Mouse (Mus musculus) thymus, postnatal 36 days (tissue): ENCODE results near the gene R3hdm4.

ENCODE experiments used
- DNase-seq, 2 experiments: peaks; one replicate each; pipeline ENCODE4 v3.0.0; 2022; ENCODE audit warnings: mixed read lengths in 2 of 2

Gene R3hdm4

GRCm38 (mm10) chr10:79940749-79941148, 19.7 kb upstream of the R3hdm4 start:
- DNase-seq: no peak

GRCm38 (mm10) chr10:79937775-79938526, 16.9 kb upstream of the R3hdm4 start:
- no peak for DNase-seq

GRCm38 (mm10) chr10:79936911-79937441, 16.0 kb upstream of the R3hdm4 start:
- DNase-seq: peak; percentile 62 to 71

- no peak for DNase-seq
Observed at GRCm38 (mm10) chr10:79936284-79936910, 15.4 kb upstream of the R3hdm4 start.

- no peak for DNase-seq
Observed at GRCm38 (mm10) chr10:79934794-79935569, 14.0 kb upstream of the R3hdm4 start.

GRCm38 (mm10) chr10:79934272-79934721, 13.3 kb upstream of the R3hdm4 start:
- DNase-seq: no peak

- DNase-seq: no peak
Observed at GRCm38 (mm10) chr10:79933861-79934260, 12.9 kb upstream of the R3hdm4 start.

- DNase-seq: no peak
Observed at GRCm38 (mm10) chr10:79933145-79933679, 12.2 kb upstream of the R3hdm4 start.

- no peak for DNase-seq
Observed at GRCm38 (mm10) chr10:79932736-79933135, 11.7 kb upstream of the R3hdm4 start.

- no peak for DNase-seq
Observed at GRCm38 (mm10) chr10:79931797-79932196, 10.8 kb upstream of the R3hdm4 start.

GRCm38 (mm10) chr10:79930826-79931186, 9.8 kb upstream of the R3hdm4 start:
- no peak for DNase-seq

- no peak for DNase-seq
Observed at GRCm38 (mm10) chr10:79929967-79930825, 9.2 kb upstream of the R3hdm4 start.

- DNase-seq: no peak
Observed at GRCm38 (mm10) chr10:79928907-79929701, 8.1 kb upstream of the R3hdm4 start.

- peak; percentile 43 to 50 for DNase-seq
Observed at GRCm38 (mm10) chr10:79928030-79928694, 7.2 kb upstream of the R3hdm4 start.

- DNase-seq: peak; percentile 84 to 89
Observed at GRCm38 (mm10) chr10:79927324-79928029, 6.5 kb upstream of the R3hdm4 start.

- DNase-seq: peak; percentile 92
Observed at GRCm38 (mm10) chr10:79926491-79927323, 5.7 kb upstream of the R3hdm4 start, which contains the start of gene Arid3a. Arid3a (plus strand) TSS chr10:79927043.

- peak; percentile 43 to 57 for DNase-seq
Observed at GRCm38 (mm10) chr10:79925785-79926490, 4.9 kb upstream of the R3hdm4 start.
